Mouse (Mus musculus): ENCODE measurements around the gene Thbs2.
"Not testable (repeated sequence)": the region's sequence is repeated elsewhere in the genome, so short reads cannot be mapped to it uniquely, and the experiment has no call there.

Thbs2 gene

GRCm38 (mm10) chr17:14635546-14636323, 58.3 kb downstream of the Thbs2 start:
- in situ Hi-C loops (cut with MboI, MseI), result no loop called here

- in situ Hi-C loops (cut with MboI, MseI), result no loop called here
These were observed 65.1 kb downstream of the Thbs2 start for GRCm38 (mm10) chr17:14628901-14629300.

- in situ Hi-C loops (cut with MboI, MseI), result no loop called here
These were observed 66.2 kb downstream of the Thbs2 start for GRCm38 (mm10) chr17:14627828-14628338.

- in situ Hi-C loops (cut with MboI, MseI), result no loop called here
These were observed 69.6 kb downstream of the Thbs2 start for GRCm38 (mm10) chr17:14624433-14624832.

- in situ Hi-C loops (cut with MboI, MseI), result not testable (repeated sequence)
These were observed 73.0 kb downstream of the Thbs2 start for GRCm38 (mm10) chr17:14621006-14621405.

- in situ Hi-C loops (cut with MboI, MseI), result no loop called here
These were observed 74.0 kb downstream of the Thbs2 start for GRCm38 (mm10) chr17:14620037-14620436.

GRCm38 (mm10) chr17:14619038-14619437, 75.0 kb downstream of the Thbs2 start:
- in situ Hi-C loops (cut with MboI, MseI), result no loop called here

Measured in T-helper 2 cell (primary cell).